Mouse (Mus musculus) MEL (cell line): Measurements from ENCODE around the gene 9530003J23Rik. TPM values are rescaled to one million over a fixed set of nuclear protein-coding genes. Genes with fewer than 3 reads are reported as not detected.

Experiments
- DNase-seq: peaks from one replicate; pipeline ENCODE4 v3.0.0; 2011; ENCODE audit warnings: low read depth, low spot score
- H3K27ac ChIP-seq: 2 replicates; pipeline ENCODE4 v1.5.1; 2012; ENCODE audit warnings: low read depth, mild to moderate bottlenecking, control low read depth, low read length, moderate library complexity; ENCODE audit not compliant: control insufficient read depth
- H3K27me3 ChIP-seq, 2 experiments: fragments of 150-350 bp in 1 of 2; sonication (generic) in 1 of 2; 2 replicates each; pipeline ENCODE4 v1.6.1; 2012; ENCODE audit warnings: low read length in 2 of 2, mild to moderate bottlenecking in 2 of 2, improper control_type of control experiment in 1 of 2, moderate library complexity in 1 of 2; ENCODE audit not compliant: insufficient read depth in 2 of 2, control insufficient read depth in 1 of 2
- H3K36me3 ChIP-seq, 2 experiments: 2 replicates each; pipeline ENCODE4 v1.6.1; 2012 to 2014; ENCODE audit warnings: low read length in 2 of 2, improper control_type of control experiment in 1 of 2, inconsistent platforms in 1 of 2, mild to moderate bottlenecking in 1 of 2; ENCODE audit not compliant: insufficient read depth in 2 of 2, control insufficient read depth in 1 of 2
- H3K4me1 ChIP-seq, 2 experiments: fragments of 150-350 bp in 1 of 2; sonication (generic) in 1 of 2; 2 replicates each; pipeline ENCODE4 v1.6.1; 2012; ENCODE audit warnings: low read length in 2 of 2, improper control_type of control experiment in 1 of 2, mild to moderate bottlenecking in 1 of 2; ENCODE audit not compliant: insufficient read depth in 2 of 2, control insufficient read depth in 1 of 2
- H3K4me3 ChIP-seq, 2 experiments: fragments of 150-350 bp in 1 of 2; sonication (generic) in 1 of 2; 2 replicates each; pipeline ENCODE4 v1.5.1; 2012; ENCODE audit warnings: low read depth in 2 of 2, low read length in 2 of 2, mild to moderate bottlenecking in 2 of 2, moderate library complexity in 2 of 2, control low read depth in 1 of 2, improper control_type of control experiment in 1 of 2; ENCODE audit not compliant: control insufficient read depth in 1 of 2, insufficient read depth in 1 of 2
- H3K79me2 ChIP-seq: 2 replicates; pipeline ENCODE4 v1.6.1; 2012; ENCODE audit warnings: mild to moderate bottlenecking, low read length, moderate library complexity; ENCODE audit not compliant: control insufficient read depth, poor library complexity, insufficient read depth
- H3K9ac ChIP-seq: 2 replicates; pipeline ENCODE4 v1.6.1; 2012; ENCODE audit warnings: low read depth, mild to moderate bottlenecking, control low read depth, low read length, moderate library complexity; ENCODE audit not compliant: control insufficient read depth, poor library complexity, severe bottlenecking
- H3K9me3 ChIP-seq: fragments of 150-350 bp; sonication (generic); replicated peaks from 2 replicates; pipeline ENCODE4 v1.6.1; 2012; ENCODE audit warnings: mild to moderate bottlenecking, low read length, improper control_type of control experiment, moderate library complexity; ENCODE audit not compliant: insufficient read depth
- BHLHE40 ChIP-seq: IDR thresholded peaks from 2 replicates; pipeline ENCODE4 v1.6.1; 2012; ENCODE audit warnings: low read depth, mild to moderate bottlenecking, inconsistent platforms, low read length, improper control_type of control experiment, borderline replicate concordance
- CHD2 ChIP-seq: IDR thresholded peaks from 2 replicates; pipeline ENCODE4 v1.6.1; 2011; ENCODE audit warnings: low read length, improper control_type of control experiment
- ELF1 ChIP-seq: IDR thresholded peaks from 2 replicates; pipeline ENCODE4 v1.6.1; 2014; ENCODE audit warnings: low read depth, mild to moderate bottlenecking, inconsistent platforms, low read length, improper control_type of control experiment, moderate library complexity
- ETS1 ChIP-seq: IDR thresholded peaks from 2 replicates; pipeline ENCODE4 v1.6.1; 2012; ENCODE audit warnings: low read depth, mild to moderate bottlenecking, inconsistent platforms, low read length, improper control_type of control experiment, moderate library complexity
- GABPA ChIP-seq: IDR thresholded peaks from 2 replicates; pipeline ENCODE4 v1.6.1; 2012; ENCODE audit warnings: low read depth, mild to moderate bottlenecking, inconsistent platforms, low read length, improper control_type of control experiment, moderate library complexity
- HCFC1 ChIP-seq: IDR thresholded peaks from 2 replicates; pipeline ENCODE4 v1.6.1; 2012; ENCODE audit warnings: low read depth, mild to moderate bottlenecking, inconsistent platforms, low read length, improper control_type of control experiment, moderate library complexity
- MAFK ChIP-seq: IDR thresholded peaks from 2 replicates; pipeline ENCODE4 v1.6.1; 2011; ENCODE audit warnings: low read depth, mild to moderate bottlenecking, low read length, improper control_type of control experiment, borderline replicate concordance
- MEF2A ChIP-seq: IDR thresholded peaks from 2 replicates; pipeline ENCODE4 v1.6.1; 2014; ENCODE audit warnings: low read depth, mild to moderate bottlenecking, inconsistent platforms, low read length, improper control_type of control experiment; ENCODE audit not compliant: poor library complexity, insufficient replicate concordance, severe bottlenecking; ENCODE audit errors: extremely low read depth
- MYB ChIP-seq: IDR thresholded peaks from 2 replicates; pipeline ENCODE4 v1.6.1; 2011; ENCODE audit warnings: mild to moderate bottlenecking, low read depth, low read length, improper control_type of control experiment
- NELFE ChIP-seq: IDR thresholded peaks from 2 replicates; pipeline ENCODE4 v1.6.1; 2011; ENCODE audit warnings: low read depth, low read length, improper control_type of control experiment
- POLR2A ChIP-seq, 2 experiments: IDR thresholded peaks; 2 replicates each; pipeline ENCODE4 v1.6.1; 2011 to 2012; ENCODE audit warnings: low read length in 2 of 2, mild to moderate bottlenecking in 2 of 2, control low read depth in 1 of 2, improper control_type of control experiment in 1 of 2, low read depth in 1 of 2, moderate library complexity in 1 of 2; ENCODE audit not compliant: control insufficient read depth in 1 of 2, insufficient read depth in 1 of 2, poor library complexity in 1 of 2
- RAD21 ChIP-seq: IDR thresholded peaks from 2 replicates; pipeline ENCODE4 v1.6.1; 2011; ENCODE audit warnings: mild to moderate bottlenecking, low read depth, low read length, improper control_type of control experiment
- TAL1 ChIP-seq: IDR thresholded peaks from 2 replicates; pipeline ENCODE4 v1.6.1; 2012; ENCODE audit warnings: mild to moderate bottlenecking, inconsistent platforms, low read length, moderate library complexity, mixed read lengths
- UBTF ChIP-seq: IDR thresholded peaks from 2 replicates; pipeline ENCODE4 v1.6.1; 2012; ENCODE audit warnings: low read depth, mild to moderate bottlenecking, inconsistent platforms, low read length, improper control_type of control experiment, moderate library complexity, borderline replicate concordance; ENCODE audit not compliant: insufficient read depth
- ZC3H11A ChIP-seq: IDR thresholded peaks from 2 replicates; pipeline ENCODE4 v1.6.1; 2012; ENCODE audit warnings: low read depth, mild to moderate bottlenecking, inconsistent platforms, low read length, improper control_type of control experiment
- ZKSCAN1 ChIP-seq: IDR thresholded peaks from 2 replicates; pipeline ENCODE4 v1.6.1; 2012; ENCODE audit warnings: low read depth, mild to moderate bottlenecking, inconsistent platforms, low read length, improper control_type of control experiment, moderate library complexity
- ZMIZ1 ChIP-seq: IDR thresholded peaks from 2 replicates; pipeline ENCODE4 v1.6.1; 2012; ENCODE audit warnings: low read depth, mild to moderate bottlenecking, inconsistent platforms, low read length, improper control_type of control experiment, moderate library complexity
- ZNF384 ChIP-seq: IDR thresholded peaks from 2 replicates; pipeline ENCODE4 v1.6.1; 2012; ENCODE audit warnings: low read depth, mild to moderate bottlenecking, inconsistent platforms, low read length, improper control_type of control experiment
- polyA plus RNA-seq, 2 experiments: library from polyadenylated mRNA; stranded (reverse) in 1 of 2; unstranded in 1 of 2; fragments of >175 nt in 1 of 2; fragments of >200 nt in 1 of 2; gene quantifications; 2 replicates each; pipeline versions ENCODE4 v1.2.1 to v1.2.4; 2012; ENCODE audit warnings: low replicate concordance in 2 of 2, low read depth in 1 of 2; ENCODE audit not compliant: insufficient read length in 2 of 2, insufficient read depth in 1 of 2, missing spikeins in 1 of 2
- total RNA-seq: library from RNA; depleted of rRNA; stranded (reverse); fragments of 300-350 nt; gene quantifications from 2 replicates; pipeline ENCODE4 v1.2.3, GENCODE M21; 2012

Gene 9530003J23Rik
- total and polyA plus RNA-seq, 3 experiments: not detected

- Histone ChIP-seq H3K79me2 (no peaks in the 10 kb centered on the region), H3K27ac (no peak overlapping the region), H3K27me3 (no peaks in the 10 kb centered on the region; a peak in 1 of 4 replicates), H3K9me3 (no peaks in the 10 kb centered on the region), H3K4me1 (no peaks in the 10 kb centered on the region), H3K9ac (no peak overlapping the region), H3K36me3 (no peaks in the 10 kb centered on the region), H3K4me3 (no peak overlapping the region)
- no peak for DNase-seq
- no peak for TF ChIP-seq ELF1
- no peak for TF ChIP-seq MAFK
- no peak for TF ChIP-seq MYB
- TF ChIP-seq MEF2A: no peak
- no peak for TF ChIP-seq UBTF
- TF ChIP-seq TAL1: no peak
- no peak for TF ChIP-seq RAD21
- TF ChIP-seq ZKSCAN1: no peak
- no peak for TF ChIP-seq ZNF384
- TF ChIP-seq ZMIZ1: no peak
- TF ChIP-seq ETS1: no peak
- TF ChIP-seq CHD2: no peak
- TF ChIP-seq NELFE: no peak
- TF ChIP-seq GABPA: no peak
- TF ChIP-seq BHLHE40: no peak
These were observed 30.3 kb downstream of the 9530003J23Rik start for GRCm38 (mm10) chr10:117208221-117208620.

- DNase-seq: no peak
- TF ChIP-seq NELFE (no peak), HCFC1 (no peak), ZC3H11A (no peak), ZKSCAN1 (no peak), MAFK (no peak), POLR2A (IDR thresholded peaks at IDR 0.05; ENCODE audit: control insufficient read depth in 1 of 2, insufficient read depth in 1 of 2, low read depth in 1 of 2, low read length in 2 of 2, poor library complexity in 1 of 2) (no peak), CHD2 (no peak)
- no peak overlapping the region for H3K4me3 ChIP-seq
These were observed 32.4 kb downstream of the 9530003J23Rik start for GRCm38 (mm10) chr10:117206070-117206469.

More at GRCm38 (mm10) chr10:117206070-117206469, 32.4 kb downstream of the 9530003J23Rik start:
- H3K79me2 ChIP-seq: no peaks in the 10 kb centered on the region
- H3K27me3 ChIP-seq: no peaks in the 10 kb centered on the region; a peak in 1 of 4 replicates
- H3K9ac ChIP-seq: no peak overlapping the region
- no peaks in the 10 kb centered on the region for H3K9me3 ChIP-seq
- H3K4me1 ChIP-seq: no peaks in the 10 kb centered on the region
- H3K36me3 ChIP-seq: no peaks in the 10 kb centered on the region
- H3K27ac ChIP-seq: no peak overlapping the region
